Mouse (Mus musculus) cerebellum, postnatal 36 days (tissue): ENCODE results near the gene Lrrc8e.
A peak's percentile ranks its signal among the peaks of the same experiment; 100 is the strongest.
"Not testable (repeated sequence)": the region's sequence is repeated elsewhere in the genome, so short reads cannot be mapped to it uniquely, and the experiment has no call there.

Experiments used
- DNase-seq, 2 experiments: peaks; one replicate each; pipeline ENCODE4 v3.0.0; 2021 to 2022; ENCODE audit warnings: mixed read lengths in 2 of 2

Gene Lrrc8e

GRCm38 (mm10) chr8:4222059-4222458 lies 4.6 kb upstream of the Lrrc8e start:
- DNase-seq: no peak

GRCm38 (mm10) chr8:4226323-4226722 lies 304 bp upstream of the Lrrc8e start:
- DNase-seq: peak in 1 of 2 experiments; percentile 1

- DNase-seq: no peak
Measured at GRCm38 (mm10) chr8:4227919-4228318, 1.3 kb downstream of the Lrrc8e start.

GRCm38 (mm10) chr8:4229784-4230183 lies 3.2 kb downstream of the Lrrc8e start:
- no peak for DNase-seq

- no peak for DNase-seq
Measured at GRCm38 (mm10) chr8:4230612-4231351, 4.2 kb downstream of the Lrrc8e start.

- DNase-seq: peak in 1 of 2 experiments; percentile 10
Measured at GRCm38 (mm10) chr8:4237814-4238433, 11.3 kb downstream of the Lrrc8e start.

- peak; percentile 100 for DNase-seq
Measured at GRCm38 (mm10) chr8:4238434-4239192, 12.0 kb downstream of the Lrrc8e start, which contains the start of the genes Map2k7 and Gm49320. TSS of gene Map2k7 (plus strand) at chr8:4238740. TSS of gene Gm49320 (plus strand) at chr8:4238865.

- no peak for DNase-seq
Measured at GRCm38 (mm10) chr8:4239193-4239890, 12.7 kb downstream of the Lrrc8e start.

GRCm38 (mm10) chr8:4245061-4245460 lies 18.4 kb downstream of the Lrrc8e start:
- DNase-seq: no peak

- no peak for DNase-seq
Measured at GRCm38 (mm10) chr8:4245737-4246136, 19.1 kb downstream of the Lrrc8e start.

GRCm38 (mm10) chr8:4247241-4247640 lies 20.6 kb downstream of the Lrrc8e start:
- no peak for DNase-seq

- no peak for DNase-seq
Measured at GRCm38 (mm10) chr8:4247951-4248540, 21.4 kb downstream of the Lrrc8e start, which contains the start of gene Tgfbr3l. TSS of gene Tgfbr3l (plus strand) at chr8:4248214.

GRCm38 (mm10) chr8:4249213-4249612 lies 22.6 kb downstream of the Lrrc8e start:
- no peak for DNase-seq

- DNase-seq: peak; percentile 82 to 86
Measured at GRCm38 (mm10) chr8:4250306-4250970, 23.8 kb downstream of the Lrrc8e start.

GRCm38 (mm10) chr8:4252116-4252760 lies 25.6 kb downstream of the Lrrc8e start:
- no peak for DNase-seq

- DNase-seq: peak; percentile 94 to 95
Measured at GRCm38 (mm10) chr8:4252934-4253841, 26.6 kb downstream of the Lrrc8e start, which contains the start of gene Snapc2. TSS of gene Snapc2 (plus strand) at chr8:4253080.

- peak; percentile 80 to 81 for DNase-seq
Measured at GRCm38 (mm10) chr8:4254001-4254400, 27.4 kb downstream of the Lrrc8e start.

GRCm38 (mm10) chr8:4255471-4255870 lies 28.8 kb downstream of the Lrrc8e start:
- DNase-seq: not testable (repeated sequence)

GRCm38 (mm10) chr8:4256911-4257310 lies 30.3 kb downstream of the Lrrc8e start:
- no peak for DNase-seq

GRCm38 (mm10) chr8:4257350-4257749 lies 30.7 kb downstream of the Lrrc8e start:
- no peak for DNase-seq
